Mouse (Mus musculus) hindbrain, embryonic 11.5 days (tissue): ENCODE results near the gene Orai2. TPM values are rescaled to one million over a fixed set of nuclear protein-coding genes. Genes with fewer than 3 reads are reported as not detected.
A peak's percentile ranks its signal among the peaks of the same experiment; 100 is the strongest.
"Not testable (repeated sequence)": the region's sequence is repeated elsewhere in the genome, so short reads cannot be mapped to it uniquely, and the experiment has no call there.

Experiments used
- ATAC-seq: fragments of 200-750 bp; cut with Nextera tagmentation; 2 replicates; pipeline ENCODE4 v1.8.0; 2017; ENCODE audit warnings: mild to moderate bottlenecking, moderate TSS enrichment, moderate library complexity; ENCODE audit not compliant: low FRiP score
- DNase-seq: peaks from one replicate; pipeline ENCODE4 v3.0.0-alpha.2; 2015; ENCODE audit warnings: low spot score
- H3K27ac ChIP-seq: fragments of 300-500 bp; sonication (generic); 2 replicates; pipeline ENCODE4 v1.5.1; 2014; ENCODE audit warnings: mild to moderate bottlenecking, low read depth, low read length
- H3K27me3 ChIP-seq: fragments of 300-500 bp; sonication (generic); 2 replicates; pipeline ENCODE4 v1.6.1; 2014; ENCODE audit warnings: mild to moderate bottlenecking, low read length, moderate library complexity, mixed read lengths; ENCODE audit not compliant: control insufficient read depth, insufficient read depth
- H3K36me3 ChIP-seq: fragments of 300-500 bp; sonication (generic); 2 replicates; pipeline ENCODE4 v1.6.1; 2014; ENCODE audit warnings: mild to moderate bottlenecking, low read length, moderate library complexity, mixed read lengths; ENCODE audit not compliant: control insufficient read depth, insufficient read depth
- H3K4me1 ChIP-seq: fragments of 300-500 bp; sonication (generic); replicated peaks from 2 replicates; pipeline ENCODE4 v1.6.1; 2014; ENCODE audit warnings: low read length, mixed read lengths; ENCODE audit not compliant: control insufficient read depth, insufficient read depth
- H3K4me2 ChIP-seq: fragments of 300-500 bp; sonication (generic); replicated peaks from 2 replicates; pipeline ENCODE4 v1.6.1; 2014; ENCODE audit warnings: mild to moderate bottlenecking, low read depth, low read length
- H3K4me3 ChIP-seq: fragments of 300-500 bp; sonication (generic); 2 replicates; pipeline ENCODE4 v1.5.1; 2014; ENCODE audit warnings: low read depth, low read length
- H3K9ac ChIP-seq: fragments of 300-500 bp; sonication (generic); 2 replicates; pipeline ENCODE4 v1.6.1; 2014; ENCODE audit warnings: low read depth, low read length
- H3K9me3 ChIP-seq: fragments of 300-500 bp; sonication (generic); 2 replicates; pipeline ENCODE4 v1.6.1; 2016; ENCODE audit warnings: low read length; ENCODE audit not compliant: control insufficient read depth
- WGBS: fragments of 180-500 bp; shearing (Covaris S2); extraction: QIAGEN DNeasy Blood & Tissue Kit; methylation state at CpG from one replicate; pipeline ENCODE4 v1.1.7; 2014; 5-methylcytosine and 5-hydroxymethylcytosine counted together
- polyA plus RNA-seq: library from polyadenylated mRNA; unstranded; fragments of >200 nt; fragmentation: Nextera tagmentation; extraction: Ambion mirVana; gene quantifications from 2 replicates; pipeline ENCODE4 v1.2.1, GENCODE M21; 2014

The Orai2 gene
- polyA plus RNA-seq, 1 experiment from 2014 or later, result 8.2 TPM

GRCm38 (mm10) chr5:136168071-136168470 lies 2.4 kb downstream of the Orai2 start:
- Histone ChIP-seq H3K9me3 (no peaks in the 10 kb centered on the region), H3K9ac (no peak overlapping the region), H3K4me2 (no peak overlapping the region), H3K4me3 (no peak overlapping the region), H3K27ac (no peak overlapping the region), H3K4me1 (0 out of 2 replicates have a peak, but pooled peaks cover 4% of the 10 kb centered on the region), H3K36me3 (no peaks in the 10 kb centered on the region), H3K27me3 (no peaks in the 10 kb centered on the region; the same call in 1 of the 2 replicates)
- ATAC-seq, result no peak
- WGBS, result 95% methylated on average over 3 of the region's 3 CpGs
- DNase-seq, result no peak

- H3K36me3 ChIP-seq, result no peaks in the 10 kb centered on the region
- ATAC-seq (no peak), DNase-seq (no peak)
- WGBS, result 87% methylated on average over 4 of the region's 4 CpGs
- H3K4me1 ChIP-seq, result 0 out of 2 replicates have a peak, but pooled peaks cover 4% of the 10 kb centered on the region
- H3K4me2 ChIP-seq, result no peak overlapping the region
- no peaks in the 10 kb centered on the region for H3K9me3 ChIP-seq
- no peak overlapping the region for H3K4me3 ChIP-seq
- no peaks in the 10 kb centered on the region; the same call in 1 of the 2 replicates for H3K27me3 ChIP-seq
- H3K9ac ChIP-seq, result no peak overlapping the region
- no peak overlapping the region for H3K27ac ChIP-seq
Observed at GRCm38 (mm10) chr5:136167296-136167695, 3.2 kb downstream of the Orai2 start.

- Histone ChIP-seq H3K27ac (no peak overlapping the region), H3K4me3 (no peak overlapping the region), H3K36me3 (no peaks in the 10 kb centered on the region), H3K9ac (no peak overlapping the region), H3K4me2 (no peak overlapping the region), H3K27me3 (no peaks in the 10 kb centered on the region), H3K9me3 (no peaks in the 10 kb centered on the region), H3K4me1 (0 out of 2 replicates have a peak, but pooled peaks cover 4% of the 10 kb centered on the region)
- no peak for DNase-seq
- 83% methylated on average over 8 of the region's 8 CpGs for WGBS
- ATAC-seq, result no peak
Observed at GRCm38 (mm10) chr5:136165246-136165645, 5.3 kb downstream of the Orai2 start.

- Histone ChIP-seq H3K9me3 (no peaks in the 10 kb centered on the region), H3K4me2 (no peak overlapping the region), H3K27me3 (no peaks in the 10 kb centered on the region), H3K4me3 (no peak overlapping the region), H3K36me3 (no peaks in the 10 kb centered on the region), H3K4me1 (0 out of 2 replicates have a peak, but pooled peaks cover 2% of the 10 kb centered on the region), H3K9ac (no peak overlapping the region), H3K27ac (no peak overlapping the region)
- peak; percentile 9 for DNase-seq
- ATAC-seq, result no peak
- 82% methylated on average over 11 of the region's 11 CpGs for WGBS
Observed at GRCm38 (mm10) chr5:136163807-136164474, 6.6 kb downstream of the Orai2 start.

GRCm38 (mm10) chr5:136160084-136160483 lies 10.4 kb downstream of the Orai2 start:
- ATAC-seq, H3K4me1 ChIP-seq, H3K36me3 ChIP-seq, DNase-seq, H3K27me3 ChIP-seq, H3K4me3 ChIP-seq, H3K27ac ChIP-seq, H3K9ac ChIP-seq, H3K9me3 ChIP-seq, H3K4me2 ChIP-seq: not testable (repeated sequence)
- WGBS, result 91% methylated on average over 11 of the region's 12 CpGs

- Histone ChIP-seq H3K9me3 (no peaks in the 10 kb centered on the region), H3K36me3 (no peaks in the 10 kb centered on the region), H3K4me2 (no peak overlapping the region), H3K4me1 (no peaks in the 10 kb centered on the region), H3K27ac (no peak overlapping the region), H3K4me3 (no peak overlapping the region), H3K9ac (no peak overlapping the region), H3K27me3 (no peaks in the 10 kb centered on the region)
- no peak for ATAC-seq
- DNase-seq, result no peak
- 83% methylated on average over 5 of the region's 5 CpGs for WGBS
Observed at GRCm38 (mm10) chr5:136155399-136155798, 15.1 kb downstream of the Orai2 start.

GRCm38 (mm10) chr5:136152365-136152764 lies 18.1 kb downstream of the Orai2 start:
- Histone ChIP-seq H3K27ac (no peak overlapping the region), H3K9ac (no peak overlapping the region), H3K4me1 (no peaks in the 10 kb centered on the region), H3K36me3 (no peaks in the 10 kb centered on the region), H3K9me3 (no peaks in the 10 kb centered on the region), H3K4me3 (no peak overlapping the region), H3K27me3 (no peaks in the 10 kb centered on the region), H3K4me2 (no peak overlapping the region)
- ATAC-seq (no peak), DNase-seq (no peak)
- 86% methylated on average over 8 of the region's 8 CpGs for WGBS

GRCm38 (mm10) chr5:136149134-136149576 lies 21.4 kb downstream of the Orai2 start:
- not testable (repeated sequence) for ATAC-seq

GRCm38 (mm10) chr5:136147704-136148103 lies 22.8 kb downstream of the Orai2 start:
- no peak overlapping the region for H3K9ac ChIP-seq
- H3K4me3 ChIP-seq, result no peak overlapping the region
- DNase-seq, result no peak
- H3K27me3 ChIP-seq, result no peaks in the 10 kb centered on the region
- no peaks in the 10 kb centered on the region for H3K36me3 ChIP-seq
- 79% methylated on average over 8 of the region's 8 CpGs for WGBS
- ATAC-seq, result no peak
- no peak overlapping the region for H3K4me2 ChIP-seq
- H3K4me1 ChIP-seq, result no peaks in the 10 kb centered on the region
- no peaks in the 10 kb centered on the region for H3K9me3 ChIP-seq
- no peak overlapping the region for H3K27ac ChIP-seq

More at GRCm38 (mm10) chr5:136149134-136149576, 21.4 kb downstream of the Orai2 start:
- not testable (repeated sequence) for H3K9me3 ChIP-seq, DNase-seq, H3K27ac ChIP-seq, H3K36me3 ChIP-seq, H3K9ac ChIP-seq, H3K4me1 ChIP-seq, H3K4me3 ChIP-seq, H3K27me3 ChIP-seq, H3K4me2 ChIP-seq
- 68% methylated on average over 5 of the region's 5 CpGs for WGBS
